Mouse (Mus musculus): Measurements from ENCODE around the gene Rtf1. TPM values are rescaled to one million over a fixed set of nuclear protein-coding genes. Genes with fewer than 3 reads are reported as not detected.
"Not testable (repeated sequence)": the region's sequence is repeated elsewhere in the genome, so short reads cannot be mapped to it uniquely, and the experiment has no call there.

Rtf1 gene
- polyA plus RNA-seq, 1 experiment from 2014 or later = 71.0 TPM

DNA sequence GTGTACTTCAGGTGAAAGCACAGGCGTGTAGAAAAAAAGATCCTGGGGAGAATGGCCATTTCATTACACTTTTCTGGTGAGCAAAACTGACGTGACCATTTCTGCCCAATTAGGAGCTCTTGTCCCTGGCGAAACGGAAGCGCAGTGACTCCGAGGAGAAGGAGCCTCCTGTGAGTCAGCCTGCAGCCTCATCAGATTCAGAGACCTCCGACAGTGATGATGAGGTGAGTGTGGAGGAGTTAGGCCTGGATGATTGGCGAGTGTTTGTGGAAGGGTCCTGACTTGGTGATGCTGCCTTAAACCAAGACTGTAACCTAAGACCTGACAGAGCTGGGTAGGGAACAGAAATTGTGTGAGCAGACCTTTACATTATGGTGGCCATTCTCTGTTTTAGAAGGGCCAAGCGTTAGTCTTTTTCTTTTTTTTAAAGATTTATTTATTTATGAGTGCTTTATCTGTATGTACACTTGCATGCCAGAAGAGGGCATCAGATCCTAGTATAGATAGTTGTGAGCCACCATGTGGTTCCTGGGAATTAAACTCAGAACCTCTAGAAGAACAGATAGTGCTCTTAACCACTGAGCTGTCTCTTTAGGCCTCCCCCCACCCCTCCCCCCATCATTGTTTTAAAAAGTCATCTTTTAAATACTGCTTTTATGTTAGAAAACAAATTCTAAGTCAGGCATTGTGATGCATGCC is 17.3 kb downstream of the Rtf1 start:
- H3K36me3 ChIP-seq = peaks cover 21% of the 10 kb centered on the region
- H3K27ac ChIP-seq = no peak overlapping the region
- no peak overlapping the region for H3K4me2 ChIP-seq (replicated peaks)
- H3K4me3 ChIP-seq = no peak overlapping the region
- 84% methylated on average over 9 of the region's 9 CpGs for WGBS
- no peaks in the 10 kb centered on the region for H3K27me3 ChIP-seq
- no peak overlapping the region for H3K9ac ChIP-seq
- no peaks in the 10 kb centered on the region for H3K4me1 ChIP-seq
- ATAC-seq (ENCODE audit: insufficient number of reproducible peaks, insufficient read depth, low FRiP score, low TSS enrichment) = no peak
- no peaks in the 10 kb centered on the region for H3K9me3 ChIP-seq

DNA sequence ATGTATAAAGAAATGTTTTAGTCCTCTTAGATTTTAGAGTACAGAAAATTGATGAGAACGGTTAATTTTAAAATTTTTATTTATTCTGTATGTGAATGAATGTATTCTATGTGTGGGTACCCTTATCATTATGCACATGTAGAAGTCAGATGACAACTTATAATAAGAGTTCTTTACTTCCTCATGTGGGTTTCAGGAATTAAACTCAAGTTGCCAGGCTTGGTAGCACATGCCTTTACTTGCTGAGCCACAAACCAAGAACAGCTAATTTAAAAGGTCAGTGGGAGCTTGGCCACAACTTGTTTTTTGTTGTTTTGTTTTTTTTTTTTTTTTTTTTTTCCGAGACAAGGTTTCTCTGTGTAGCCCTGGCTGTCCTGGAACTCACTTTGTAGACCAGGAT is 20.0 kb downstream of the Rtf1 start:
- ATAC-seq (ENCODE audit: insufficient number of reproducible peaks, insufficient read depth, low FRiP score, low TSS enrichment) = no peak
- H3K27ac ChIP-seq = no peak overlapping the region
- H3K27me3 ChIP-seq = no peaks in the 10 kb centered on the region
- no peak overlapping the region for H3K4me2 ChIP-seq (replicated peaks)
- H3K4me3 ChIP-seq = no peak overlapping the region
- peaks cover 20% of the 10 kb centered on the region for H3K36me3 ChIP-seq
- 89% methylated on average over 2 of the region's 2 CpGs for WGBS
- no peaks in the 10 kb centered on the region for H3K4me1 ChIP-seq
- H3K9me3 ChIP-seq = no peaks in the 10 kb centered on the region
- no peak overlapping the region for H3K9ac ChIP-seq

DNA sequence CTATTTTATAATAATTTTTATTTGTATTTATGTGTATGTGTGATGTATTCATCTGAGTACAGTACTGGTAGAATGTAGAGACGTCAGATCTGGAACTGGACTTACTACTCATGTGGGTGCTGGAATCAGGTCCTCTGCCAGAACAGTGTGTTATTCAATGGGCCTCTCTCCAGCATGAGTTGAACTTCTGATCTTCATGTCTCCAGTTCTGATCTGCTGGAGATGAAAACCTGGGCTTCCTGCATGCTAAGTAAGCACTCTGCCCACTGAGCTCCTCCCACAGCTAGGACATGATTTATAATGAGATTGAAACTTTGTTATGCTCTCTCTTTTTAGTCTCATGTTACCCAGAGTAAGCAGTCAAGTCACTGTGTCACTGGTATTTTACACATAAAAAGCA is 21.2 kb downstream of the Rtf1 start:
- H3K27me3 ChIP-seq = no peaks in the 10 kb centered on the region
- no peak for ATAC-seq (ENCODE audit: insufficient number of reproducible peaks, insufficient read depth, low FRiP score, low TSS enrichment)
- H3K27ac ChIP-seq = no peak overlapping the region
- H3K9ac ChIP-seq = no peak overlapping the region
- 72% methylated on average over 1 of the region's 1 CpGs for WGBS
- no peaks in the 10 kb centered on the region for H3K9me3 ChIP-seq
- H3K4me1 ChIP-seq = no peaks in the 10 kb centered on the region
- no peak overlapping the region for H3K4me3 ChIP-seq
- H3K36me3 ChIP-seq = peaks cover 20% of the 10 kb centered on the region
- no peak overlapping the region for H3K4me2 ChIP-seq (replicated peaks)

DNA sequence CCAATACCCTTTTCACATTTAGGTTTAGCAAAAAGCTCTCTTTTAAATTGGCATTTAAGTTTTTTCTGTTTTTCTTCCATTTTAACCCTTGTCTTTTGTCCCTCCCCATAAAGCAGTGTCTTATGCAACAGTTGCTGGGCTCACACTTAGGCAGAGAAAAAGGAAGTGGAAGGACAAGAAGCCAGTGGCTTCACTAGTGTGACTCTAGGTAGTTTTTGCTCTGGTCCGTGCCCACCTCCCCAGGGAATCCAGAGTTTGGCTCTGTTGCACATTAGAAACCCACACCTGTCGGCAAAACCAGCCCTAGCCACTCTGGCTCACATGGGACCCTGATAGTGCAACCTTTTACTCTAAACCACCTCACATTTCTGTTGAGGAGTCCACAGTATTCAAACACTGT is 23.6 kb downstream of the Rtf1 start:
- H3K9me3 ChIP-seq = no peaks in the 10 kb centered on the region
- WGBS = 79% methylated on average over 2 of the region's 2 CpGs

DNA sequence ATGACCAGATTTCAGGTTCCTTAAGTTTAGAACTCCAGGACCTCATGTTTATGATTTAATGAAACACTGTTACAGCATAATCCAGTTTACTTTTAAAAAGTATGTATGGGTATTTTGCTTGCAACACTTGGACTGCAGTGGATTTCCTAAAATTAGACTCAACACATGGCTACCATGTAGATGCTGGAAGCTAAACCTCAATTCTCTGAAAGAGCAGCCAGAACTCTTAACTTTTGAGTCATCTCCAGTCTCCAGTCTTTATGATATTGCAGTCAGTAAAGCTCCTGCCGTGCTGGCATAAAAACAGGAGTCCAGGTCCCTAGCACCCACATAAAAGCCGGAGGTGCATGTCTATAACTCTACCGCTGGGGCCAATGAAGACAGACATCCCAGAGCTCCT is 25.1 kb downstream of the Rtf1 start:
- ATAC-seq (ENCODE audit: insufficient number of reproducible peaks, insufficient read depth, low FRiP score, low TSS enrichment) = no peak

More for the DNA sequence above, 23.6 kb downstream of the Rtf1 start:
- peaks cover 22% of the 10 kb centered on the region for H3K36me3 ChIP-seq
- H3K4me3 ChIP-seq = no peak overlapping the region
- H3K9ac ChIP-seq = no peak overlapping the region
- no peaks in the 10 kb centered on the region for H3K27me3 ChIP-seq
- no peak overlapping the region for H3K4me2 ChIP-seq (replicated peaks)
- H3K27ac ChIP-seq = no peak overlapping the region
- no peaks in the 10 kb centered on the region for H3K4me1 ChIP-seq
- no peak for ATAC-seq (ENCODE audit: insufficient number of reproducible peaks, insufficient read depth, low FRiP score, low TSS enrichment)

DNA sequence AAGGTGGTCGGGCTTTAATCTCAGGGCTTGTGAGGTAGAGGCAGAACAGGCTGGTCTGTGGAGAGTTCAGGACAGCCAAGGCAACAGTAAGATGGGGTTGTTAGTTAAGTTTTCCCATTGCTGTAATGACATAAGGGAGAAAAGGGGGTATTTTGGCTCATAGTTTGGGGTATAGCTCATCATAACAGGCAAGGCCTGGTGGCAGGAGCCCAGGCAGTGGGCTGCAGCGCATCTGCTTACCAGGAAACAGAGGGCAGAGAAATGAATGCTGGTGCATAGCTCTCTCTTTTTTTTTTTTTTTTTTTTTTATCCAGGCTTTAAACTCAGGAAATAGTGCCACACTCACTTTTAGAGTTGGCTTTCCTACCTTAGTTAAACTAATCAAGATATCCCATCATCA is 28.3 kb downstream of the Rtf1 start:
- WGBS = 95% methylated on average over 2 of the region's 2 CpGs
- ATAC-seq (ENCODE audit: insufficient number of reproducible peaks, insufficient read depth, low FRiP score, low TSS enrichment) = no peak
- Histone ChIP-seq H3K4me2 (replicated peaks) (no peak overlapping the region), H3K36me3 (peaks cover 43% of the 10 kb centered on the region), H3K9ac (no peak overlapping the region), H3K27ac (no peak overlapping the region), H3K27me3 (no peaks in the 10 kb centered on the region), H3K9me3 (no peaks in the 10 kb centered on the region), H3K4me3 (no peak overlapping the region), H3K4me1 (no peaks in the 10 kb centered on the region)

More for the DNA sequence above, 25.1 kb downstream of the Rtf1 start:
- no peaks in the 10 kb centered on the region for H3K9me3 ChIP-seq
- no peak overlapping the region for H3K4me3 ChIP-seq
- 93% methylated on average over 3 of the region's 3 CpGs for WGBS
- no peaks in the 10 kb centered on the region for H3K4me1 ChIP-seq
- H3K27me3 ChIP-seq = no peaks in the 10 kb centered on the region
- no peak overlapping the region for H3K27ac ChIP-seq
- peaks cover 25% of the 10 kb centered on the region for H3K36me3 ChIP-seq
- no peak overlapping the region for H3K4me2 ChIP-seq (replicated peaks)
- no peak overlapping the region for H3K9ac ChIP-seq

DNA sequence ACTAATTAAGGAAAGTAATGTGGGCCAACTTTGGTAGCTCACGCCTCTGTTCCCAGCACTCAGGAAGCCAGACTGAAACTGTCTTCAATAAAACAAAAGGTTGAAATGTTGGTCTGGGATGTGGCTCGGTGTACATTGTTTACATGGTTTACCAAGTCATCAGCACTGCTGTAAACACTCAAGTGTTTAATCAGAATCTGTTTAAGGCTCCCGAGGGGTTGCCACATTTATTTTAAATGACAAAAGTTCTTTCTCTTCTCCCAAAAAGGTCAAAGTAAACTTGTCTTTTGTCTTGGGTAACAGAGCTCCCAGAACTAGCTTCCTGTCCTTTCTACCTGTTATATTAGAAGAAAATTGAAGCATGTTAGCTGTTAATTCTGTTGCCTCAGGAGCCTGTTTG is 32.8 kb downstream of the Rtf1 start:
- WGBS = 90% methylated on average over 3 of the region's 3 CpGs
- no peak for ATAC-seq (ENCODE audit: insufficient number of reproducible peaks, insufficient read depth, low FRiP score, low TSS enrichment)

DNA sequence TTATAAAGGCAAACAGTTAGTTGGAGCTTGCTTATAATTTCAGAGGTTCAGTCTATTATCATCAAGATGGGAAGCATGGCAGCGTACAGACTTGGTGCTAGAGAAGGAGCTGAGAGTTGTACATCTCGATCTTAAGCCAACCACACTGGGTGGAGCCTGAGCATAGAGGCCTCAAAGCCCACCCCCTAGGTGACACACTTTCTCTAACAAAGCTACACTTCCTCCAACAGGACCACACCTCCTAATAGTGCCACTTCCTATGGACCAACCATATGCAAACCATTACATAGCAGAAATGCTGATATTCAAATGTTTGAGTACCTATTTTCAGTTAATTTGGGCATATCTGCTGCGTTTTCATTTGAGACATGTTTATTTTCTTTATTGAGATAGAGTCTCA is 35.1 kb downstream of the Rtf1 start:
- WGBS = 92% methylated on average over 3 of the region's 3 CpGs
- H3K27me3 ChIP-seq = no peaks in the 10 kb centered on the region
- no peak for ATAC-seq (ENCODE audit: insufficient number of reproducible peaks, insufficient read depth, low FRiP score, low TSS enrichment)
- no peak overlapping the region for H3K4me3 ChIP-seq
- no peak overlapping the region for H3K9ac ChIP-seq
- H3K9me3 ChIP-seq = no peaks in the 10 kb centered on the region
- no peak overlapping the region for H3K27ac ChIP-seq
- no peaks in the 10 kb centered on the region for H3K4me1 ChIP-seq
- peaks cover 71% of the 10 kb centered on the region for H3K36me3 ChIP-seq
- H3K4me2 ChIP-seq (replicated peaks) = no peak overlapping the region

More for the DNA sequence above, 32.8 kb downstream of the Rtf1 start:
- Histone ChIP-seq H3K9ac (no peak overlapping the region), H3K9me3 (no peaks in the 10 kb centered on the region), H3K27me3 (no peaks in the 10 kb centered on the region), H3K4me1 (no peaks in the 10 kb centered on the region), H3K27ac (no peak overlapping the region), H3K36me3 (peaks cover 66% of the 10 kb centered on the region), H3K4me3 (no peak overlapping the region), H3K4me2 (replicated peaks) (no peak overlapping the region)

DNA sequence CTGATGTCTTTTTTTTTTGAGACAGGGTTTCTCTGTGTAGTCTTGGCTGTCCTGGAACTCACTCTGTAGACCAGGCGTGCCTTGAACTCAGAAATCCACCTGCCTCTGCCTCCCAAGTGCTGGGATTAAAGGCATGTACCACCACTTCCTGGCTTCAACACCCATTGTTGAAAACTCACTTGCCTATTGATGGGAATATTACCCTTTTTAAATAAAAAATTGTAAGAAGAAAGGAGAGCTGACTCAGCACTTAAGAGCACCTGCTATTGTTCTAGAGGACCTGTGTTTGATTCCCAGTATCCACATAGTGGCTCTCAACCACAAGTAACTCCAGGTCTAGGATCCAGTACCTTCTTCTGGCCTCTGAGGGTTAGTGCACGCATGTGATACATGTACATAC is 41.0 kb downstream of the Rtf1 start:
- H3K9ac ChIP-seq; ATAC-seq (ENCODE audit: insufficient number of reproducible peaks, insufficient read depth, low FRiP score, low TSS enrichment); H3K4me3 ChIP-seq; H3K4me2 ChIP-seq (replicated peaks); H3K4me1 ChIP-seq; H3K27me3 ChIP-seq; H3K9me3 ChIP-seq; H3K27ac ChIP-seq: not testable (repeated sequence)
- peaks cover 76% of the 10 kb centered on the region for H3K36me3 ChIP-seq
- WGBS = 90% methylated on average over 2 of the region's 2 CpGs

DNA sequence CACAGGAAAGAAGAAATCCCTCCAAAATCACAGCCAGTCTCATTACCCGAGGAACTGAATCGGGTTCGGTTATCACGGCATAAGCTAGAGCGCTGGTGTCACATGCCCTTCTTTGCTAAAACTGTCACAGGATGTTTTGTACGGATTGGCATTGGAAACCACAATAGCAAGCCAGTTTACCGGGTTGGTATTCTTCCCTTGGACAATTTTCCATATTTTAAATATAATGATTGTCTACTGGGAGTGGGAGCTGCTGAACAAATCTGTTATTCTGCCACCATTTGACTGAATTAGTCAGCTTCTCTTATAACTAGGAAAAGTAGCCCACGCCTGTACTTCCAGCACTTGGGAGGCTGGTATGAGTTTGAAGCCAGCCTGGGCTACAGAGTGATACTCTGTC is 46.2 kb downstream of the Rtf1 start:
- 95% methylated on average over 8 of the region's 8 CpGs for WGBS
- no peak for ATAC-seq (ENCODE audit: insufficient number of reproducible peaks, insufficient read depth, low FRiP score, low TSS enrichment)
- Histone ChIP-seq H3K4me3 (no peak overlapping the region), H3K27me3 (no peaks in the 10 kb centered on the region), H3K27ac (no peak overlapping the region), H3K36me3 (peaks cover 77% of the 10 kb centered on the region), H3K9ac (no peak overlapping the region), H3K4me2 (replicated peaks) (no peak overlapping the region), H3K4me1 (no peaks in the 10 kb centered on the region), H3K9me3 (no peaks in the 10 kb centered on the region)

DNA sequence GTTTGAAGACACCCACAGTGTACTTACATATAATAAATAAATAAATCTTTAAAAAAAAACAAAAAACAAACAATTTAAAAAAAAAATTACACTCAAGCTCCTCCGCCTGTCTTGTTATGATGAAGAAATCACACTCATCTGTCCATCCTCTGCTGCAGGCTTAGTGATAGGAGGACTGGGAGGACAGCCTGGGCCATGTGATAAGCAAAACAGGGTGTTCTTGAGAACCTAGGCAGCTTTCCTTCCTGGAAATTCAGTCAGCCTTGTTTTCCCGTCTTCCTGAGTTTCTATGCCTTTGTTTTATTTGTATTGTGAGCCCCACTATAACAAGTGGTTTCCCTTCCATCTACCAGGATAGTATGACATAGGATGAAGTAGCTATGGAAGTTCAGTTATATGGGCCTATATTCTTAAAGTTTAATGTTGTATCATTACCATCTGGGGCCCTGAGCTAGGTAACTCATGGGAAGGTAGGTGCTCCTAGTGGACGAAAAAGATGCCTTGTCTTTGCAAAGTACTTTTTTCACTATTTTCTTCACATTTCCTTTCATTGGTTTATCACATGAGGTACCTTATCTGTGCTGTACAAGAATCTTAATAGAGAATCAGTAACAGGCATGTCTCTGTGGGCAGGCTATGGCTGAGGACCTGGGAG is 53.0 kb downstream of the Rtf1 start:
- peaks cover 83% of the 10 kb centered on the region for H3K36me3 ChIP-seq

DNA sequence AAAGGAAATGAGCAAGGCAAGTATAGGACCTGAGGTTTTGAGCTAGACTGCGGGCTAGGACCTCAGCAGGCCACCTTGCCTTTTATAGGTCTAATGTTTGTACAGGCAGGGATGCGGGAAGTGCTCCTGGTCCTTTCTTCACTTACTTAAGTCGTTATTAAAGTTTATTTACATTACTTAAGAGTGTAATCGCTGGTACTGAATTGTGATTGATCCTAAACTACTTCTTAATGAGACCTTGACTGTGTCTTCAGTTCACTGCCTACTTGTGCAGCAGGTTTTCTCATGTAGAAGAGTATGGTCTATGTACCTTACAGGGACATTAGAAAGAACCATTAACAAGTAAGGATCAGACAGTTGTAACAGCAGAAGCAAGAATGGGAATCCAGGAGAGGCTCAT is 55.9 kb downstream of the Rtf1 start:
- H3K27me3 ChIP-seq = no peaks in the 10 kb centered on the region
- no peaks in the 10 kb centered on the region for H3K4me1 ChIP-seq
- no peak overlapping the region for H3K4me3 ChIP-seq
- H3K36me3 ChIP-seq = peaks cover 84% of the 10 kb centered on the region
- 86% methylated on average over 4 of the region's 4 CpGs for WGBS
- H3K9ac ChIP-seq = no peak overlapping the region
- H3K9me3 ChIP-seq = no peaks in the 10 kb centered on the region
- ATAC-seq (ENCODE audit: insufficient number of reproducible peaks, insufficient read depth, low FRiP score, low TSS enrichment) = no peak
- H3K4me2 ChIP-seq (replicated peaks) = no peak overlapping the region
- no peak overlapping the region for H3K27ac ChIP-seq

More for the DNA sequence above, 53.0 kb downstream of the Rtf1 start:
- H3K4me1 ChIP-seq = no peaks in the 10 kb centered on the region
- H3K4me3 ChIP-seq = no peak overlapping the region
- H3K27ac ChIP-seq = no peak overlapping the region
- 87% methylated on average over 3 of the region's 3 CpGs for WGBS
- no peak overlapping the region for H3K4me2 ChIP-seq (replicated peaks)
- ATAC-seq (ENCODE audit: insufficient number of reproducible peaks, insufficient read depth, low FRiP score, low TSS enrichment) = no peak
- H3K9me3 ChIP-seq = no peaks in the 10 kb centered on the region
- H3K27me3 ChIP-seq = no peaks in the 10 kb centered on the region
- no peak overlapping the region for H3K9ac ChIP-seq

Data from embryonic facial prominence, embryonic 12.5 days (tissue).